Mouse (Mus musculus): ENCODE results near the gene Antxr2. TPM values are rescaled to one million over a fixed set of nuclear protein-coding genes. Genes with fewer than 3 reads are reported as not detected.

Gene Antxr2
- polyA plus RNA-seq (2015; fragmentation: Nextera tagmentation; extraction: Ambion mirVana): 9.3 and 9.7 TPM in 2 replicates

GRCm38 (mm10) chr5:98030902-98031641 is at the start of gene Antxr2:
Gene Antxr2, minus strand, starts transcription at chr5:98031043.
- peak within 1 kb of the TSS; percentile 77 for H3K4me3 ChIP-seq (ENCODE audit: low read depth, low read length)
- WGBS: 2% methylated on average over 54 of the region's 58 CpGs
- H3K27me3 ChIP-seq (ENCODE audit: control insufficient read depth, insufficient read depth, low read length): no peaks in the 10 kb centered on the region
- H3K4me1 ChIP-seq (replicated peaks; ENCODE audit: control insufficient read depth, insufficient read depth): no peaks in the 10 kb centered on the region
- TF ChIP-seq EP300 (optimal IDR thresholded peaks at IDR 0.05) (no peak), CTCF (IDR thresholded peaks at IDR 0.05; ENCODE audit: low read depth) (no peak)
- peak within 1 kb of the TSS; percentile 84 for H3K4me2 ChIP-seq (replicated peaks; ENCODE audit: low read depth)
- ATAC-seq (ENCODE audit: low FRiP score, low TSS enrichment) (peak; percentile 80), DNase-seq (ENCODE audit: low spot score) (peak; percentile 73)
- H3K9ac ChIP-seq (ENCODE audit: low read length): peak within 1 kb of the TSS; percentile 77
- no peaks in the 10 kb centered on the region for H3K36me3 ChIP-seq (ENCODE audit: control insufficient read depth, insufficient read depth, low read length)
- peak within 1 kb of the TSS; percentile 87 for H3K27ac ChIP-seq (replicated peaks)
- H3K9me3 ChIP-seq (ENCODE audit: control insufficient read depth, low read length): no peaks in the 10 kb centered on the region

GRCm38 (mm10) chr5:98076612-98077011 is 45.8 kb upstream of the Antxr2 start:
- Histone ChIP-seq H3K9ac (ENCODE audit: low read length) (no peak overlapping the region), H3K4me1 (replicated peaks; ENCODE audit: control insufficient read depth, insufficient read depth) (no peaks in the 10 kb centered on the region), H3K36me3 (ENCODE audit: control insufficient read depth, insufficient read depth, low read length) (no peaks in the 10 kb centered on the region), H3K9me3 (ENCODE audit: control insufficient read depth, low read length) (no peaks in the 10 kb centered on the region), H3K4me3 (ENCODE audit: low read depth, low read length) (no peak overlapping the region), H3K4me2 (replicated peaks; ENCODE audit: low read depth) (no peak overlapping the region), H3K27ac (replicated peaks) (no peak overlapping the region), H3K27me3 (ENCODE audit: control insufficient read depth, insufficient read depth, low read length) (no peaks in the 10 kb centered on the region)
- no peak for TF ChIP-seq EP300 (optimal IDR thresholded peaks at IDR 0.05)
- WGBS: 26% methylated on average over 3 of the region's 3 CpGs
- DNase-seq (ENCODE audit: low spot score) (no peak), ATAC-seq (ENCODE audit: low FRiP score, low TSS enrichment) (no peak)

DNA sequence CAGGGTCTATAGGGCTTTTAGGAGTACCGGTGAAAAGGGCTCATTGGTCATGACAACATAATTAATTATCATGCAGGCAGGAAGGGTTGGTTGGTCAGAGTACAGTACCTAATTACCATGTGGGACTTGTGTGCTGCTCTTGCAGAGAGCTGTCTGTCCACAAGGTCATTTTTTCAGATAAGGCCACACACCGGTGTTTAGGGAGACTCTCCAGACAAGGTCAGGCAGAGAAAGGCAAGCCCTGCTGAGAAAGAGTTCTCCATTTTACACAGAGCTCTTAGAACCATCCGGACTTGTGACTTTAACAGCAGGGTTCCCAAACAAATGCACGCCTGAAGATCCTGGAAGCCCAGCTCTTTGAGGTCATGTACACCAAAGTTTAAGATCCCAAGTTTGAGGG is 38.3 kb upstream of the Antxr2 start:
- TF ChIP-seq CTCF (IDR thresholded peaks at IDR 0.05; ENCODE audit: low read depth) (no peak), EP300 (optimal IDR thresholded peaks at IDR 0.05) (no peak)
- Histone ChIP-seq H3K4me2 (replicated peaks; ENCODE audit: low read depth) (no peak overlapping the region), H3K27ac (replicated peaks) (no peak overlapping the region), H3K4me3 (ENCODE audit: low read depth, low read length) (no peak overlapping the region), H3K9me3 (ENCODE audit: control insufficient read depth, low read length) (no peaks in the 10 kb centered on the region), H3K9ac (ENCODE audit: low read length) (no peak overlapping the region), H3K27me3 (ENCODE audit: control insufficient read depth, insufficient read depth, low read length) (no peaks in the 10 kb centered on the region), H3K36me3 (ENCODE audit: control insufficient read depth, insufficient read depth, low read length) (no peaks in the 10 kb centered on the region), H3K4me1 (replicated peaks; ENCODE audit: control insufficient read depth, insufficient read depth) (no peaks in the 10 kb centered on the region)
- ATAC-seq (ENCODE audit: low FRiP score, low TSS enrichment) (no peak), DNase-seq (ENCODE audit: low spot score) (no peak)
- 61% methylated on average over 4 of the region's 4 CpGs for WGBS

- Histone ChIP-seq H3K27me3 (ENCODE audit: control insufficient read depth, insufficient read depth, low read length) (no peaks in the 10 kb centered on the region), H3K9ac (ENCODE audit: low read length) (no peak overlapping the region), H3K4me1 (replicated peaks; ENCODE audit: control insufficient read depth, insufficient read depth) (no peaks in the 10 kb centered on the region), H3K4me3 (ENCODE audit: low read depth, low read length) (no peak overlapping the region), H3K27ac (replicated peaks) (no peak overlapping the region), H3K36me3 (ENCODE audit: control insufficient read depth, insufficient read depth, low read length) (no peaks in the 10 kb centered on the region), H3K9me3 (ENCODE audit: control insufficient read depth, low read length) (no peaks in the 10 kb centered on the region), H3K4me2 (replicated peaks; ENCODE audit: low read depth) (no peak overlapping the region)
- WGBS: 83% methylated on average over 6 of the region's 6 CpGs
- TF ChIP-seq CTCF (IDR thresholded peaks at IDR 0.05; ENCODE audit: low read depth) (no peak), EP300 (optimal IDR thresholded peaks at IDR 0.05) (no peak)
- ATAC-seq (ENCODE audit: low FRiP score, low TSS enrichment): no peak
- DNase-seq (ENCODE audit: low spot score): no peak
Observed at GRCm38 (mm10) chr5:98055275-98055674, 24.4 kb upstream of the Antxr2 start.

DNA sequence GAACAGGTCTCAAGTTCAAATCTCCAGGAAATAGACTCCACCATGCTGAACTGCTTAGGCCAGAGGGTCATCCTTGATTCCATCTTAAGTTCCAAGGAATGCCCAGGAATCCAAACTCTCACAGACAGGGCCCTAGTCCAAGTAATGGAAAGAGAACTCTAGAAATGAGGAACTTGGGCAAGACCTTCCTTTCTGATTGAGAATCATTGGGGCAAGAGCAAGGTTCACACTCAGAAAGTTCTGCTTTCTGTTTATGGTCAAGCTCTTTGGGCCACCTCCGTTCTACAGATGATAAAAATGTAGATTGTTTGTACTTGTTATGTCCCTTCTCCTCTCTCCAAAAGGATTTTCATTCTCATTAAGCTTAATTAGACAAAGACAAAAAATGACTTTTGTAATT is 24.0 kb upstream of the Antxr2 start:
- TF ChIP-seq EP300 (optimal IDR thresholded peaks at IDR 0.05) (no peak), CTCF (IDR thresholded peaks at IDR 0.05; ENCODE audit: low read depth) (no peak)
- ATAC-seq (ENCODE audit: low FRiP score, low TSS enrichment) (no peak), DNase-seq (ENCODE audit: low spot score) (no peak)
- Histone ChIP-seq H3K4me3 (ENCODE audit: low read depth, low read length) (no peak overlapping the region), H3K27ac (replicated peaks) (no peak overlapping the region), H3K4me1 (replicated peaks; ENCODE audit: control insufficient read depth, insufficient read depth) (no peaks in the 10 kb centered on the region), H3K4me2 (replicated peaks; ENCODE audit: low read depth) (no peak overlapping the region), H3K9ac (ENCODE audit: low read length) (no peak overlapping the region), H3K9me3 (ENCODE audit: control insufficient read depth, low read length) (no peaks in the 10 kb centered on the region), H3K27me3 (ENCODE audit: control insufficient read depth, insufficient read depth, low read length) (no peaks in the 10 kb centered on the region), H3K36me3 (ENCODE audit: control insufficient read depth, insufficient read depth, low read length) (no peaks in the 10 kb centered on the region)
- WGBS: 83% methylated on average over 1 of the region's 1 CpGs

DNA sequence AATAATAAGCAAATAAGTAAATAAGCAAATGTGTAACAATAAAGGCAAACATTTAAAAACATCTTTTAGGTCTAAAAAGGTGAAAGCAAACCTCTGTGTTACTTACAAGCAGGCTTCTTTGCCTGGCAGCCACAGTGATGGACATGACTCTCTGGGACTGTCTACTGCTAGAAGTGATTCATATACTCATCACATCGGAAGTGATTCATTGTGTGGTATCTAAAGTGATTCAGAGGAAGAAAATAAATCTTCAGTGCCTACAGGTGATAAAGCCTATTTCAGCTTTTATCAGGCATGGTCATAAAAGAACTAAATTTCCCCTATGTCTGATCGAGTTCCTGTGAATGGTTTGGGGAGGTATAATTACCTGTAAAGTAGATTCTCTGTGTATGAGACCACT is 4.1 kb upstream of the Antxr2 start:
- Histone ChIP-seq H3K4me3 (ENCODE audit: low read depth, low read length) (no peak overlapping the region), H3K36me3 (ENCODE audit: control insufficient read depth, insufficient read depth, low read length) (no peaks in the 10 kb centered on the region), H3K27ac (replicated peaks) (no peak overlapping the region), H3K4me2 (replicated peaks; ENCODE audit: low read depth) (no peak overlapping the region), H3K9ac (ENCODE audit: low read length) (no peak overlapping the region), H3K27me3 (ENCODE audit: control insufficient read depth, insufficient read depth, low read length) (no peaks in the 10 kb centered on the region), H3K4me1 (replicated peaks; ENCODE audit: control insufficient read depth, insufficient read depth) (no peaks in the 10 kb centered on the region), H3K9me3 (ENCODE audit: control insufficient read depth, low read length) (no peaks in the 10 kb centered on the region)
- no peak for DNase-seq (ENCODE audit: low spot score)
- TF ChIP-seq CTCF (IDR thresholded peaks at IDR 0.05; ENCODE audit: low read depth) (no peak), EP300 (optimal IDR thresholded peaks at IDR 0.05) (no peak)
- ATAC-seq (ENCODE audit: low FRiP score, low TSS enrichment): no peak
- WGBS: 83% methylated on average over 2 of the region's 2 CpGs
